Mouse (Mus musculus) kidney, adult 2 months (tissue): ENCODE results near the gene Rpgrip1. TPM values are rescaled to one million over a fixed set of nuclear protein-coding genes. Genes with fewer than 3 reads are reported as not detected.

ENCODE experiments used
- DNase-seq: peaks from one replicate; pipeline ENCODE4 v3.0.0; 2021
- H3K27ac ChIP-seq: fragments of 200-500 bp; 2 replicates; pipeline ENCODE4 v1.5.1; 2012; ENCODE audit warnings: low read depth, low read length, control low read depth, inconsistent platforms; ENCODE audit not compliant: insufficient read depth
- H3K27me3 ChIP-seq: fragments of 200-500 bp; replicated peaks from 2 replicates; pipeline ENCODE4 v1.6.1; 2012; ENCODE audit warnings: mild to moderate bottlenecking, moderate library complexity, low read length, inconsistent platforms; ENCODE audit not compliant: control insufficient read depth, insufficient read depth
- H3K36me3 ChIP-seq: fragments of 200-500 bp; 2 replicates; pipeline ENCODE4 v1.6.1; 2012; ENCODE audit warnings: mild to moderate bottlenecking, moderate library complexity, low read length, inconsistent platforms; ENCODE audit not compliant: control insufficient read depth, insufficient read depth
- H3K4me1 ChIP-seq: fragments of 200-500 bp; 2 replicates; pipeline ENCODE4 v1.6.1; 2011; ENCODE audit warnings: low read length; ENCODE audit not compliant: control insufficient read depth, insufficient read depth
- H3K4me3 ChIP-seq: fragments of 200-500 bp; 2 replicates; pipeline ENCODE4 v1.5.1; 2011; ENCODE audit warnings: mild to moderate bottlenecking, low read depth, low read length, control low read depth; ENCODE audit not compliant: insufficient read depth
- CTCF ChIP-seq: fragments of 200-500 bp; conservative IDR thresholded peaks from 2 replicates; pipeline ENCODE4 v1.5.1; 2011; ENCODE audit warnings: low read depth, mild to moderate bottlenecking, control low read depth, low read length, moderate library complexity, mixed read lengths; ENCODE audit not compliant: insufficient read depth, insufficient read length
- POLR2A ChIP-seq: fragments of 200-500 bp; IDR thresholded peaks from one replicate; pipeline ENCODE4 v1.6.1; 2011; ENCODE audit warnings: low read depth, low read length, control low read depth
- WGBS: fragments of 180-500 bp; shearing (Covaris S2); methylation state at CpG from one replicate; pipeline ENCODE4 v1.1.7; 2018; 5-methylcytosine and 5-hydroxymethylcytosine counted together
- polyA plus RNA-seq: library from polyadenylated mRNA; depleted of rRNA; stranded (reverse); fragments of >200 nt; gene quantifications from 2 replicates; pipeline ENCODE4 v1.2.3, GENCODE M21; 2012

Rpgrip1 gene
- polyA plus RNA-seq, 1 experiment: 2.9 TPM

- H3K4me1 ChIP-seq: no peaks in the 10 kb centered on the region
- TF ChIP-seq CTCF: no peak
- no peak for TF ChIP-seq POLR2A
- no peak overlapping the region for H3K4me3 ChIP-seq
- WGBS: 67% methylated on average over 4 of the region's 4 CpGs
- DNase-seq: no peak
- H3K36me3 ChIP-seq: no peaks in the 10 kb centered on the region
- no peak overlapping the region for H3K27ac ChIP-seq
- no peaks in the 10 kb centered on the region for H3K27me3 ChIP-seq
Measured at GRCm38 (mm10) chr14:52149888-52150287, 39.4 kb downstream of the Rpgrip1 start.

- Histone ChIP-seq H3K36me3 (no peaks in the 10 kb centered on the region), H3K27me3 (no peaks in the 10 kb centered on the region), H3K4me3 (no peak overlapping the region), H3K27ac (no peak overlapping the region), H3K4me1 (no peaks in the 10 kb centered on the region)
- TF ChIP-seq CTCF: no peak
- TF ChIP-seq POLR2A: no peak
- 48% methylated on average over 7 of the region's 7 CpGs for WGBS
- DNase-seq: no peak
Measured at GRCm38 (mm10) chr14:52152179-52152578, 41.7 kb downstream of the Rpgrip1 start.

DNA sequence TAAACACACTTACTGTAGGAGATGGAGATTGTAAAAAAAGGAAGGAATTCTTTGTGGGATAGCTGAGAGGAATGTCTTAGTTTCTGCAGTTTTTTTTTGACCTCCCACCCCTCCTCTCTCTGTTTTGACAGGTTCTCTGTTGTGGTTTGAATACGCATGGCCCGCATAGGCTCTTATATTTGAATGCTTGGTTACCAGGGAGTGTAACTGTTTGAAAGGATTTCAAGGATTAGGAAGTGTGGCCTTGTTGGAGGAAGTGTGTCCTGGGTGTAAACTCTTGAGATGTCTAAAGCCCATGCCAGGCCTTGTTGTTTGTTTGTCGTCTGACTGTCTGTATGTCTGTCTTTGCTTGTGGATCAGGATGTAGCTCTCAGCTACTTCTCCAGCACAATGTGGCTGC lies 42.1 kb downstream of the Rpgrip1 start:
- H3K4me3 ChIP-seq: no peak overlapping the region
- TF ChIP-seq POLR2A (no peak), CTCF (no peak)
- WGBS: 68% methylated on average over 3 of the region's 3 CpGs

DNA sequence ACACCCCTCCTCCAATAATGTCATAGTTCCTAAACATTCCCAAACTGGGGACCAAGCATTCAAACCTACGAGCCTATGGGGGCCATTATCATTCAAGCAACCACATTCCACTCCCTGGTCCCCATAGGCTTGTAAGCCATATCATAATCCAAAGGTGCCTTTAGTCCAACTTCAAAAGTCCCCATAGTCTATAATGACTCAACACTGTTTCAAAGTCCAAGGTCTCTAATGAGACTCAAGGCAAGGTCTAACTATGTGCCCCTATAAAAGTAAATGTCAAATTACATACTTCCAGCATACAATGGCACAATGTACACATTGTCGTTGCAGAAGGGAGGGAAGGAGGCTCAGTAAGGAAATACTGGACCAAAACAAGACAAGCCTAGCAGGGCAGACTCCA lies 44.5 kb downstream of the Rpgrip1 start:
- H3K4me1 ChIP-seq: no peaks in the 10 kb centered on the region
- H3K36me3 ChIP-seq: no peaks in the 10 kb centered on the region
- 91% methylated on average over 2 of the region's 2 CpGs for WGBS
- no peak for DNase-seq
- no peak overlapping the region for H3K27ac ChIP-seq
- no peaks in the 10 kb centered on the region for H3K27me3 ChIP-seq
- TF ChIP-seq POLR2A (no peak), CTCF (no peak)
- H3K4me3 ChIP-seq: no peak overlapping the region

More for the DNA sequence above, 42.1 kb downstream of the Rpgrip1 start:
- H3K36me3 ChIP-seq: no peaks in the 10 kb centered on the region
- no peaks in the 10 kb centered on the region for H3K4me1 ChIP-seq
- H3K27ac ChIP-seq: no peak overlapping the region
- no peaks in the 10 kb centered on the region for H3K27me3 ChIP-seq
- no peak for DNase-seq

GRCm38 (mm10) chr14:52160911-52161310 lies 50.4 kb downstream of the Rpgrip1 start:
- TF ChIP-seq POLR2A (no peak), CTCF (no peak)
- DNase-seq: no peak
- no peak overlapping the region for H3K4me3 ChIP-seq
- H3K27ac ChIP-seq: no peak overlapping the region
- no peaks in the 10 kb centered on the region for H3K27me3 ChIP-seq
- H3K36me3 ChIP-seq: peaks cover 6% of the 10 kb centered on the region
- no peaks in the 10 kb centered on the region for H3K4me1 ChIP-seq
- WGBS: 76% methylated on average over 6 of the region's 6 CpGs

DNA sequence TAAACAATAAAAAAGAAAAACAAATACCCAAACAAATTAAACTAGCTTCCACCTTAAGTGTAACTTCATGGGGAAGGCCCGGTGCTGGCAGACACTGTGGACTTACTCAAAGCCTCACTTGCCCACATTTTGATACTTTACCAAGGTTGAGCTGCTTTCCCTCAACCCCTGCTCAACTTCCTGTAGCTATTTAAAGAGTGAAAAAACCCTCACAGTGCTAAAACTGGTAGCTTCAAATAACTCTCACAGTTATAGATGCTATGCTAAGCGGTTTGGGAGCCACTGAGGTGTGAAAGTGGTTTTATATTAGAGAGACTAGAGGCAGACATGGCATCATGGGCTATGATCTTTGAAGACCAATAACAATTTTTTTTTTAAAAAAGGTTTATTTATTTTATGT lies 56.1 kb downstream of the Rpgrip1 start:
- WGBS: 62% methylated on average over 2 of the region's 2 CpGs
- no peaks in the 10 kb centered on the region for H3K27me3 ChIP-seq
- no peak overlapping the region for H3K27ac ChIP-seq
- DNase-seq: no peak
- peaks cover 13% of the 10 kb centered on the region for H3K36me3 ChIP-seq
- no peaks in the 10 kb centered on the region for H3K4me1 ChIP-seq
- H3K4me3 ChIP-seq: no peak overlapping the region
- TF ChIP-seq POLR2A (no peak), CTCF (no peak)

DNA sequence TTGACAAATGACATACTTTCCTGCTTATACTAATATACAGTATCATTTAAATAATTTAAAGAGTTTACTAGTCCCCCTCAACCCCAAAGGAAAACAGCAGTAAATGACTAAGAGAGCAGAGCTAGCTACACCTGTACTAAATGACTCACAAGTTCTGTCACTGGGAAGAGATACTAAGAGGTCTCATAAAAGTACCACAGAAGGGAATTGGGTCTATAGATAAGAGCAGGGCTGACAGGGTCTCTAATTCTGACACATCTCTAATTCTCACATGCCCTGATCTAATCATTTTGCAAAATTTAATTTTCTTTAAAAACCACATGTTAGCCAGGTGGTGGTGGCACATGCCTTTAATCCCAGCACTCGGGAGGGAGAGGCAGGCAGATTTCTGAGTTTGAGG lies 78.3 kb downstream of the Rpgrip1 start:
- H3K4me3 ChIP-seq: no peak overlapping the region
- TF ChIP-seq POLR2A (no peak), CTCF (no peak)
- H3K27me3 ChIP-seq: no peaks in the 10 kb centered on the region
- 86% methylated on average over 1 of the region's 1 CpGs for WGBS
- no peak overlapping the region for H3K27ac ChIP-seq
- no peak for DNase-seq
- no peaks in the 10 kb centered on the region for H3K36me3 ChIP-seq
- H3K4me1 ChIP-seq: no peaks in the 10 kb centered on the region

GRCm38 (mm10) chr14:52189519-52189918 lies 79.0 kb downstream of the Rpgrip1 start:
- WGBS: 56% methylated on average over 2 of the region's 2 CpGs
- H3K4me1 ChIP-seq: no peaks in the 10 kb centered on the region
- no peaks in the 10 kb centered on the region for H3K36me3 ChIP-seq
- no peak overlapping the region for H3K27ac ChIP-seq
- DNase-seq: no peak
- no peak for TF ChIP-seq CTCF
- TF ChIP-seq POLR2A: no peak
- H3K27me3 ChIP-seq: no peaks in the 10 kb centered on the region
- H3K4me3 ChIP-seq: no peak overlapping the region
